Mouse (Mus musculus): ENCODE data around the gene Tm6sf1.

- TF ChIP-seq CTCF (IDR thresholded peaks at IDR 0.05; ENCODE audit: insufficient read depth, low read depth, low read length) = no peak
- TF ChIP-seq POLR2A (IDR thresholded peaks at IDR 0.05; ENCODE audit: insufficient read depth, low read depth, low read length) = peak; percentile 51; the same call in 1 of the 2 replicates
Measured at GRCm38 (mm10) chr7:81858968-81859721, at the start of gene Tm6sf1.
